Mouse (Mus musculus): ENCODE data around the gene CN725425.

DNA sequence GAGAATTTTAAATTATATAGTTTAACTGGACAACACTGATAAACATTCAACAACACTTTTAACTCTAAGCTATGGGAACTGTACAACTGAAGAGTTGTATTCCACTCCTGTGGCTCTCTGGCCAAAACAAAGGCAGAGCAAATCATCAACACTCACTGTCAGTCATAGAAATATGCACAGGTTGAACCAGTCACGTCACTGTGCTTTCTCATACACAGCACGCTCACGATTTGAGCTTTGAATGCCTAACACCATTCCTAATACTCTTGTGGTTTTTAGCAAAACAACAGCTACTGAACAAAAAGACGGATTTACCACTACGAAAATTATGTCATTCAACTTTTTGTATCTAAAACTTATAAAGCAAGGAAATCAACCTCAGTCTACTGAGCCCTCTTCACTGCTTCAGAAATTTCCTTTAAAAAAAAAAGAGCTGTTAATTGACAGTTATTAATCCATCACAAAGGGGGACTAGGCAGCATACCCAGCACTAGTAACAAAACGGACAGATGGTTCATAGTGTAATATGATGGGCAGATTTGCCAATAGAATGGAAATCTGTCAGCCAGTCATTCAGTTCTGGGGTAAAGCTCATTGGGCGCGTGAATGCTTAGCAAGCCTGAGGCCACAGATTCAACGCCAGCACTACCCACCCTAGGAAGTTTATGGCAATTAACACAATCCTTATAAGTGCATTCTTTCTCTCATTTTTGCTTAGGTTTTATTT is 28.5 kb upstream of the CN725425 start:
- TF ChIP-seq CTCF (IDR thresholded peaks at IDR 0.05; ENCODE audit: extremely low read depth, insufficient read depth, insufficient read length, insufficient replicate concordance), result no peak
- TF ChIP-seq POLR2A (IDR thresholded peaks at IDR 0.05; ENCODE audit: low read depth, low read length), result no peak
